Mouse (Mus musculus): ENCODE data around the gene Gm44511. TPM values are rescaled to one million over a fixed set of nuclear protein-coding genes. Genes with fewer than 3 reads are reported as not detected.
"Not testable (repeated sequence)": the region's sequence is repeated elsewhere in the genome, so short reads cannot be mapped to it uniquely, and the experiment has no call there.

Gm44511 gene
- polyA plus RNA-seq, 1 experiment from 2014 or later = not detected

GRCm38 (mm10) chr6:128807021-128807420 is 19.1 kb downstream of the Gm44511 start:
- Histone ChIP-seq H3K4me3 (no peak overlapping the region), H3K36me3 (ENCODE audit: poor library complexity, severe bottlenecking) (no peaks in the 10 kb centered on the region), H3K9ac (no peak overlapping the region), H3K9me3 (replicated peaks) (no peaks in the 10 kb centered on the region), H3K27me3 (no peaks in the 10 kb centered on the region), H3K27ac (no peak overlapping the region), H3K4me2 (no peak overlapping the region), H3K4me1 (no peaks in the 10 kb centered on the region)
- 68% methylated on average over 3 of the region's 3 CpGs for WGBS
- ATAC-seq = no peak

GRCm38 (mm10) chr6:128804823-128805640 is 21.1 kb downstream of the Gm44511 start:
- peak; percentile 22; the same call in 1 of the 2 replicates for ATAC-seq
- peak overlapping the region; percentile 57; the same call in 1 of the 2 replicates for H3K27ac ChIP-seq

DNA sequence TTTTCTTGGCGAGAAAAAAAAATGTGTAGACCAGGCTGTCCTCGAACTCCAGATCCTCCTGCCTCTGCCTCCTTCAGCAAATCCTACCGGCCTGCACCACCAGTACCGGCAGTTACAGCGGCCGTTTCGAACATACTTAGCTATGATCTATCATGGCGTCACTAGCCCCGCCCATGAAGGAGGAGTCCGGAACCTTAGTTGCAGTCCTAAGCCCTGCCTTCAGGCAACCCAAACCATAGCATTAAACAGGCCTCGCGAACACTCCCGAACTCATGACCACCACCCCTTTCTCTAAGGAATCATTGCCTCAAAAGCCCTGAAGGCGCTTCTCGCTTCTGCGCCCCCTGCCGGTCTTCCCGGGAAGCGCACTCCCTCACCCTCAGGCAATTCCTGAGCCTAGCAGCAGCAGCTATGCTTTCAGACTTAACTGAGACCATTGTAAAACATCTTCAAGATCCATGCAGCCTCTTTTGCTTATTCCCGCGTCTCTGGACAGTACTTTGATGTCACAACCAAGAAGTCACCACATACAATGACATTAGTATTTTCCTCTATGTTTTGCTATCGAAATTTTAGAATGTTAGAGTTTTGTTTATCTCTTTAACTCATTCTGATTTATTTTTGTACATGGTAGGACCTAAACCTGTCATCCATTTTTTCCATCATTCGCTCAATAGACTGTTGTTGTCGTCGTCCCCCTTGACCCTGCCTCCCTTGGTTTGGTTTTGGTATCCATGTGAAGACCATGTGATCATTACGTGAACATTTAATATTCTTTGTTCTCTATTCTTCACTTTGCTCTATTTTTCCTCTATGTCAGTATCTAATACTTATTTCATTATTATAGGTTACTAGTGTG is 22.9 kb downstream of the Gm44511 start:
- Histone ChIP-seq H3K4me2 (peak overlapping the region; percentile 63), H3K4me3 (peak overlapping the region; percentile 42), H3K36me3 (ENCODE audit: poor library complexity, severe bottlenecking) (no peaks in the 10 kb centered on the region), H3K9ac (peak overlapping the region; percentile 66; the same call in 1 of the 2 replicates), H3K9me3 (replicated peaks) (no peaks in the 10 kb centered on the region), H3K4me1 (peaks cover 5% of the 10 kb centered on the region), H3K27me3 (no peaks in the 10 kb centered on the region), H3K27ac (peak overlapping the region; percentile 72)
- WGBS = 5% methylated on average over 26 of the region's 26 CpGs
- ATAC-seq = peak; percentile 93

More at GRCm38 (mm10) chr6:128804823-128805640, 21.1 kb downstream of the Gm44511 start:
- H3K36me3 ChIP-seq (ENCODE audit: poor library complexity, severe bottlenecking); H3K9me3 ChIP-seq (replicated peaks); H3K9ac ChIP-seq; H3K4me3 ChIP-seq; H3K4me2 ChIP-seq; H3K27me3 ChIP-seq; H3K4me1 ChIP-seq: not testable (repeated sequence)
- WGBS = 64% methylated on average over 7 of the region's 7 CpGs

GRCm38 (mm10) chr6:128802557-128802956 is 23.6 kb downstream of the Gm44511 start:
- WGBS = 7% methylated on average over 10 of the region's 10 CpGs
- ATAC-seq = peak; percentile 55
- H3K27ac ChIP-seq = peak overlapping the region; percentile 72
- peak overlapping the region; percentile 42 for H3K4me3 ChIP-seq
- no peaks in the 10 kb centered on the region for H3K9me3 ChIP-seq (replicated peaks)
- H3K4me2 ChIP-seq = peak overlapping the region; percentile 63
- H3K36me3 ChIP-seq (ENCODE audit: poor library complexity, severe bottlenecking) = no peaks in the 10 kb centered on the region
- no peaks in the 10 kb centered on the region for H3K27me3 ChIP-seq
- peak overlapping the region; percentile 66 for H3K9ac ChIP-seq
- peaks cover 12% of the 10 kb centered on the region for H3K4me1 ChIP-seq

DNA sequence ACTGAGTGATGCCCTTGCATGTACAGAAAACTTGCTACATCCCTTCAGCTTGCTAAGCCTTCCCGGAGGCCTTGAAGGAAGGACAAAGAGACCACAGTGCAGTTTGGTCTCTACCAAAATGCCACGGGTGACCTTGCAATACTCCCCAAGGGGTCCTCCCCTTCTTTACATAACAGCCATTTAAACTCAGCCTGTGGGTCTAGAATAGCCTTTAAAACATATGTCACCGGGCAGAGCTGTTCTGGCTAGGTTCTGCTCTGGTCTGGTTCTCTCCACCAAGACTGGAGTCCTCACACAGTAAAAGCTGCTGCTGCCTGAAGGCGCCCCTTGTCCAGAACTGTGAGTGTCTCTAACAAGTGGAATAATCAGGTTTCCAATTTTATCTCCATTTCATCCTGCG is 25.4 kb downstream of the Gm44511 start:
- H3K4me1 ChIP-seq = peaks cover 13% of the 10 kb centered on the region
- not testable (repeated sequence) for H3K9ac ChIP-seq; H3K4me3 ChIP-seq; H3K9me3 ChIP-seq (replicated peaks); ATAC-seq; H3K27me3 ChIP-seq; H3K36me3 ChIP-seq (ENCODE audit: poor library complexity, severe bottlenecking); H3K4me2 ChIP-seq; H3K27ac ChIP-seq
- 82% methylated on average over 5 of the region's 5 CpGs for WGBS

- Histone ChIP-seq H3K4me1 (peaks cover 13% of the 10 kb centered on the region), H3K27me3 (no peaks in the 10 kb centered on the region), H3K27ac (peak overlapping the region; percentile 64), H3K4me3 (peak overlapping the region; percentile 64), H3K9me3 (replicated peaks) (no peaks in the 10 kb centered on the region), H3K36me3 (ENCODE audit: poor library complexity, severe bottlenecking) (no peaks in the 10 kb centered on the region), H3K4me2 (peak overlapping the region; percentile 68), H3K9ac (peak overlapping the region; percentile 67)
- ATAC-seq = no peak
- 20% methylated on average over 7 of the region's 7 CpGs for WGBS
These were observed 26.2 kb downstream of the Gm44511 start for GRCm38 (mm10) chr6:128799896-128800270.

DNA sequence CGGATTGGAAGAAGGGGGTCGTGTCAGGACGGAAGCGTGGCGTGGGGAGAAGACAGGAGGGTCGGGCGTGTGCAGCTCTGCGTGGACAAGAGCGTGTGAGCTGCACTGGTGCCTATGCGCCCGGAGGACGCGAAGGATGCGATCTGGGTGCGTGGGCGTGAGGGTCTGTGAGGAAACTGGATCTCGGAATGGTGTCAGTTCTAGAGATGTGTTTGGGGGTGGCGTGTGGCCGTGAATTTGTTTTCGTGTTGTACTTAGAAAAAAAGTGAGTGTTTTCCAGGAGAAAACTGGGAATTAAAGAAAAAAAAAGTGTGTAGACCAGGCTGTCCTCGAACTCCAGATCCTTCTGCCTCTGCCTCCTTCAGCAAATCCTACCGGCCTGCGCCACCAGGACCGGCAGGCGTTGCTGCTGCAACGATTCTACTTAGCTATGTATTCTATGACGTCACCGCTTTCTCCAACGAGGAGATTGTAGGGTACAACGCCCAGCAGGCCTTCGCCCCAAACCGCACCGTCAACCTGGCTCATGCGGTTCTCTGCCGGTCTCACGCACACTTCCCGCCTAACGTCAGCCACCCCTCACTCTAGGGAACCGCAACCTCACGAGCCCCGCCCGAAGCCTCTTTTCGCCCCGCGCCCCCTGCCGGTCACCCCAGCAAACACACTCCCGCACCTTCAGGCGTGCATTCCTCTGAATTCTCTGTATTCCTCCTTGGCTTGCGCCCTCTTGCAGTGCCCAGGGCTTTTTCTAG is 26.8 kb downstream of the Gm44511 start:
- Histone ChIP-seq H3K9ac (peak overlapping the region; percentile 67), H3K4me3 (peak overlapping the region; percentile 64), H3K27ac (peak overlapping the region; percentile 84), H3K4me1 (peaks cover 13% of the 10 kb centered on the region), H3K4me2 (peak overlapping the region; percentile 68)
- H3K27me3 ChIP-seq; H3K36me3 ChIP-seq (ENCODE audit: poor library complexity, severe bottlenecking); H3K9me3 ChIP-seq (replicated peaks): not testable (repeated sequence)
- peak; percentile 70 for ATAC-seq
- WGBS = under 1% methylated on average over 49 of the region's 49 CpGs

GRCm38 (mm10) chr6:128798772-128799143 is 27.4 kb downstream of the Gm44511 start:
- peak overlapping the region; percentile 68 for H3K4me2 ChIP-seq
- ATAC-seq = peak; percentile 39
- H3K36me3 ChIP-seq (ENCODE audit: poor library complexity, severe bottlenecking); H3K27me3 ChIP-seq; H3K9me3 ChIP-seq (replicated peaks): not testable (repeated sequence)
- peak overlapping the region; percentile 64 for H3K4me3 ChIP-seq
- H3K9ac ChIP-seq = peak overlapping the region; percentile 67
- peak overlapping the region; percentile 84 for H3K27ac ChIP-seq
- peaks cover 13% of the 10 kb centered on the region for H3K4me1 ChIP-seq
- under 1% methylated on average over 20 of the region's 20 CpGs for WGBS

- peaks cover 13% of the 10 kb centered on the region for H3K4me1 ChIP-seq
- no peak for ATAC-seq
- H3K9me3 ChIP-seq (replicated peaks) = no peaks in the 10 kb centered on the region
- H3K36me3 ChIP-seq (ENCODE audit: poor library complexity, severe bottlenecking) = no peaks in the 10 kb centered on the region
- no peak overlapping the region; the same call in 1 of the 2 replicates for H3K27ac ChIP-seq
- peak overlapping the region; percentile 62 for H3K9ac ChIP-seq
- H3K4me3 ChIP-seq = peak overlapping the region; percentile 64
- whole genome bisulfite sequencing = 11% methylated on average over 15 of the region's 15 CpGs
- no peaks in the 10 kb centered on the region for H3K27me3 ChIP-seq
- H3K4me2 ChIP-seq = peak overlapping the region; percentile 68
These were observed 28.0 kb downstream of the Gm44511 start for GRCm38 (mm10) chr6:128797936-128798771.

GRCm38 (mm10) chr6:128797185-128797905 is 28.8 kb downstream of the Gm44511 start:
- H3K9ac ChIP-seq = no peak overlapping the region
- WGBS = 81% methylated on average over 12 of the region's 12 CpGs
- H3K4me1 ChIP-seq = peaks cover 13% of the 10 kb centered on the region
- H3K36me3 ChIP-seq (ENCODE audit: poor library complexity, severe bottlenecking) = no peaks in the 10 kb centered on the region
- H3K27ac ChIP-seq = no peak overlapping the region
- no peaks in the 10 kb centered on the region for H3K9me3 ChIP-seq (replicated peaks)
- no peak for ATAC-seq
- H3K4me2 ChIP-seq = peak overlapping the region; percentile 68
- H3K4me3 ChIP-seq = peak overlapping the region; percentile 64
- H3K27me3 ChIP-seq = no peaks in the 10 kb centered on the region
